Mouse (Mus musculus) G1E (cell line): ENCODE data around the gene Stard10. TPM values are rescaled to one million over a fixed set of nuclear protein-coding genes. Genes with fewer than 3 reads are reported as not detected.

ENCODE experiments used
- ATAC-seq: 2 replicates; pipeline ENCODE4 v1.8.0; 2016; ENCODE audit warnings: mild to moderate bottlenecking; ENCODE audit not compliant: insufficient number of reproducible peaks, poor library complexity, low FRiP score, severe bottlenecking; ENCODE audit errors: extremely low read depth
- DNase-seq: peaks from one replicate; pipeline ENCODE4 v3.0.0; 2012; ENCODE audit warnings: low spot score
- H3K27me3 ChIP-seq: 2 replicates; pipeline ENCODE4 v1.6.1; 2012; ENCODE audit warnings: mild to moderate bottlenecking, low read length, inconsistent platforms; ENCODE audit not compliant: insufficient read depth
- H3K36me3 ChIP-seq: replicated peaks from 2 replicates; pipeline ENCODE3; 2012; ENCODE audit warnings: mild to moderate bottlenecking, inconsistent platforms
- H3K4me1 ChIP-seq: 2 replicates; pipeline ENCODE4 v1.6.1; 2012; ENCODE audit warnings: low read depth, low read length, inconsistent platforms, mixed read lengths; ENCODE audit not compliant: insufficient read depth
- H3K4me3 ChIP-seq: 2 replicates; pipeline ENCODE4 v1.5.1; 2012; ENCODE audit warnings: low read depth, mild to moderate bottlenecking, inconsistent platforms, low read length, moderate library complexity, mixed read lengths
- H3K9me3 ChIP-seq: replicated peaks from 2 replicates; pipeline ENCODE4 v1.6.1; 2012; ENCODE audit warnings: inconsistent platforms
- CTCF ChIP-seq: IDR thresholded peaks from 2 replicates; pipeline ENCODE4 v1.5.1; 2012; ENCODE audit warnings: low read depth, low read length, inconsistent platforms, mixed read lengths
- GATA1 ChIP-seq: IDR thresholded peaks from 2 replicates; pipeline ENCODE4 v1.6.1; 2012; ENCODE audit warnings: borderline replicate concordance, low read length, inconsistent platforms, mixed read lengths
- GATA2 ChIP-seq: IDR thresholded peaks from 2 replicates; pipeline ENCODE4 v1.6.1; 2012; ENCODE audit warnings: low read depth, low read length, inconsistent platforms, borderline replicate concordance
- POLR2AphosphoS5 ChIP-seq: IDR thresholded peaks from 2 replicates; pipeline ENCODE4 v1.6.1; 2012; ENCODE audit warnings: low read depth, low read length, inconsistent platforms; ENCODE audit not compliant: insufficient replicate concordance
- TAL1 ChIP-seq: conservative IDR thresholded peaks from 2 replicates; pipeline ENCODE4 v1.6.1; 2012; ENCODE audit warnings: low read depth, low read length, inconsistent platforms, mixed read lengths
- polyA plus RNA-seq: library from polyadenylated mRNA; stranded (reverse); fragments of >175 nt; gene quantifications from 2 replicates; pipeline ENCODE4 v1.2.3, GENCODE M21; 2012
- total RNA-seq, 2 experiments: library from RNA; stranded (forward) in 1 of 2; stranded (reverse) in 1 of 2; fragments of 200-1000 nt in 1 of 2; fragments of >200 nt in 1 of 2; fragmentation: Nextera tagmentation in 1 of 2; gene quantifications; 2 replicates each; pipeline ENCODE4 v1.2.3; 2014 to 2017

Gene Stard10
- total and polyA plus RNA-seq, 3 experiments, result 0.05 TPM; not detected in 2

DNA sequence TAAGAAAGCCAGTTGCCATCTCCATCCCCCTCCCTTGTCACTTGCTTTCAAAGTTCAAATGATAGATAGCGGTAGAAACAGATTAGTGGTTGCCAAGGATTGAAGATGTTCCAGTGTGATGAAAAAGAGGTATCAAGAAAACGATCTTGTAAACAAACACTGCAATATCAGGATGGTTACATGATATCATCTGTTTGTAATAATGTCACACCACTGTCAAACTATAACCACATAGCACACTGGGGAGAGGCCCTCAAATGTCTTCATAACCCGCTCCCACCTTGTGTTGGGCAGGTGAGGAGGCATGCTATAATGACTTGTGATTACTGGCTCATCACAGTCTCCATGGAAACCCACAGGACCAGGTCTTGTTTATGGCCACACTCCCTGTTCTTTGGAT lies 18.5 kb upstream of the Stard10 start:
- Histone ChIP-seq H3K4me1 (peaks cover 25% of the 10 kb centered on the region), H3K27me3 (peaks cover 36% of the 10 kb centered on the region), H3K9me3 (no peaks in the 10 kb centered on the region), H3K4me3 (no peak overlapping the region), H3K36me3 (peaks cover 8% of the 10 kb centered on the region)
- TF ChIP-seq TAL1 (no peak), POLR2AphosphoS5 (no peak), CTCF (no peak), GATA1 (no peak), GATA2 (no peak)
- DNase-seq (no peak), ATAC-seq (no peak)

DNA sequence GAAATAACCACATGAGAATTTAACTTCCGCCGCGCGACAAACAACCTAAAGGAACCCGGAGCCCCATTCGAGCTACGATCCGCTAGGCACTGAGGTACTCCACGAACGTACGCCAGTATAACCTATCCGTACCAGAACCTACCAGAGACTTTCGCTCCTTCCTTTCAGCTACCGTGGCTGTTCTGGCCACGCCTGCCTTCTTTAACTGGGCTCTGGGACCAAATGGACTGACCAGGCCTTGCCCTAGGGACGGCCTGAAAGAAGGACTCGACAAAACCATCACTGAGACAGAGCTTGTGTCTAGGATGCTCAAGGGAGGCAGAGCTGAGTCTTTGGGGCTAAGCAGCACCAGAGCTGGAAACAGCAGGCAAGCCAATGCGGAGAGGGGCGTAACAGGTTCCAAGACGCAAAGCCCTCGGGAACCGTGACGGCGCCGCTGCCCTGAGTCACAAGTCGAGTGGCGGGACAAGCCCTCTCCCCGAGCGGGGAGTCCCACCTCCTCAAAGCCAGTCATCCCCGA lies 15.5 kb upstream of the Stard10 start:
- DNase-seq (no peak), ATAC-seq (no peak)
- Histone ChIP-seq H3K36me3 (peaks cover 3% of the 10 kb centered on the region), H3K9me3 (no peaks in the 10 kb centered on the region), H3K4me1 (peaks cover 25% of the 10 kb centered on the region), H3K27me3 (peaks cover 43% of the 10 kb centered on the region), H3K4me3 (peak overlapping the region; percentile 79)
- no peak for TF ChIP-seq POLR2AphosphoS5
- TF ChIP-seq TAL1, result no peak
- no peak for TF ChIP-seq CTCF

DNA sequence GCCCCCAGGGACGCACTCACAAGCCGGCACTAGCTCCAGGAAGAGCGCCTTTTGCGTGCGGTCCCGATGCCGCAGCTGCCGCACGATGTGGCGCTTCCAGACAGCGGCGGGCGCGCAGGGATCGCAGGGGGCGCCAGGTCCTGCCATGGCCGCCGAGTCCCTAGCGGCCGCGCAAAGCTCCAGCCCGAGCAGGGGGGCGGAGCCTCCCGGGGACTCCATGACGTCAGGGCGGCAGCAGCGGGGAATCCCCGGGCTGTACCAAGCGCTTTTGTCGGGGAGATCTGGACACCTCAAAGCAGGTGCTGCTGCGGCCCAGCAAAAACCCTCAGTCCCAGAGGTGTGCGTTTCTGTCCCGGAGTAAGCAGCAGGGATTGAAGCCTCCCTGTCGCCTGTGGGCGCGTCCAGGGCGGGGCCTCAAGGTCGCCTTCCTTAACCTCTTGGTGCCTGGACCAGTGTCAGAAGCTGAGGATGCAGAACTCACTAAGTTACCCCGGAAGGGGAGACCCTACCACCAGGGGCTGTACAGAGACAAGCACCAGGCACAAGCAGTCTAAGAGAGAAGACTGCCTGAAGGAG lies 14.9 kb upstream of the Stard10 start, which contains the start of gene Atg16l2:
TSS of gene Atg16l2 (minus strand) at position 371 of the 576 bp plus-strand sequence.
- TF ChIP-seq GATA1 (no peak), TAL1 (no peak)
- ATAC-seq (peak; percentile 73), DNase-seq (peak; percentile 92)
- peaks cover 43% of the 10 kb centered on the region for H3K27me3 ChIP-seq
- peak within 1 kb of the TSS; percentile 79 for H3K4me3 ChIP-seq
- H3K9me3 ChIP-seq, result no peaks in the 10 kb centered on the region
- peaks cover 25% of the 10 kb centered on the region for H3K4me1 ChIP-seq
- no peaks in the 10 kb centered on the region for H3K36me3 ChIP-seq

GRCm38 (mm10) chr7:101302691-101303090 lies 14.2 kb upstream of the Stard10 start:
- Histone ChIP-seq H3K36me3 (no peaks in the 10 kb centered on the region), H3K9me3 (no peaks in the 10 kb centered on the region), H3K27me3 (peaks cover 42% of the 10 kb centered on the region), H3K4me1 (peaks cover 25% of the 10 kb centered on the region), H3K4me3 (peak overlapping the region; percentile 79; the same call in 1 of the 2 replicates)
- TF ChIP-seq GATA2, result no peak
- no peak for TF ChIP-seq CTCF
- TF ChIP-seq GATA1, result no peak
- TF ChIP-seq POLR2AphosphoS5, result no peak
- no peak for TF ChIP-seq TAL1
- ATAC-seq (no peak), DNase-seq (no peak)

DNA sequence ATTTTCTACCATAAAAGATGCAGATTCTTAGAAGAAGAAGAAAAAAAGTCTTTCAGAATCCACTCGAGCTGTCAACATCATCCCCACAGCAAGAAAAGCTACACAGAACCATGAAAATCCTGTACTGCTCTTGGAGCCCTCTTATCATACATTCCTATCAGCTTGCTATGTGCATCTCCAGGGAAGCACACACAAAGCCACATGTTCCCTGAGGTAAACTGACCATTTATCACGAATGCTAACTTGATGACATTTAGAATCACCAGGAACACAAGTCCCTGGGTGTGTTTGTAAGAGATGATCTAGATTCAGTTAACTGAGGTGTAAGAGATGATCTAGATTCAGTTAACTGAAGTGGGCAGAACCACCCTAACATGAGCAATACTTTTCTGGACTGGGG lies 10.0 kb upstream of the Stard10 start:
- Histone ChIP-seq H3K4me3 (no peak overlapping the region), H3K36me3 (no peaks in the 10 kb centered on the region), H3K9me3 (no peaks in the 10 kb centered on the region), H3K4me1 (peaks cover 26% of the 10 kb centered on the region), H3K27me3 (peaks cover 8% of the 10 kb centered on the region; the same call in 1 of the 2 replicates)
- ATAC-seq (no peak), DNase-seq (no peak)
- no peak for TF ChIP-seq GATA1
- no peak for TF ChIP-seq TAL1
- TF ChIP-seq GATA2, result no peak
- TF ChIP-seq POLR2AphosphoS5, result no peak
- TF ChIP-seq CTCF, result no peak

DNA sequence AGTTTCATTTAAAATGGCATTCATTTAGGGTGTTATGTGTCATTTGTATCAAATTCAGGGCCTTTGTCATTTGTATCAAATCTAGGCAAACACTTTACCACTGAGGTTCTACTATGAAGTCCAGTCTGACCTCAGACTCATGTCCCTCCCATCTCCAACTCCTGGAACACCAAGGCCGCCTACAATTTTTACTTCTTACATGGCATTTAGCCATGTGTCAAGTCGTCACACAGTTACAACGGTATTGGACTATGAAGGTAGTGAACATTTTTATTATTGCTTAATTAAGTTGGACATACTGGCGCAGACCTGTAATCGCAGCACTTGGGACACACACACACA lies 6.9 kb upstream of the Stard10 start:
- DNase-seq, result no peak
- H3K4me3 ChIP-seq, result peak overlapping the region; percentile 74
- TF ChIP-seq POLR2AphosphoS5, result no peak
- no peak for TF ChIP-seq GATA2
- no peak for TF ChIP-seq GATA1
- no peak for TF ChIP-seq CTCF
- no peak for TF ChIP-seq TAL1
- H3K4me1 ChIP-seq, result peaks cover 20% of the 10 kb centered on the region
- H3K9me3 ChIP-seq, result no peaks in the 10 kb centered on the region
- H3K36me3 ChIP-seq, result no peaks in the 10 kb centered on the region
- no peak for ATAC-seq
- H3K27me3 ChIP-seq, result peaks cover 17% of the 10 kb centered on the region
